Mouse (Mus musculus): ENCODE measurements around the gene Plekhd1. TPM values are rescaled to one million over a fixed set of nuclear protein-coding genes. Genes with fewer than 3 reads are reported as not detected.

Gene Plekhd1
- polyA plus RNA-seq, 1 experiment from 2014 or later = 11.6 TPM

GRCm38 (mm10) chr12:80673170-80673569, 19.2 kb upstream of the Plekhd1 start:
- Histone ChIP-seq H3K27ac (ENCODE audit: low read length) (no peak overlapping the region), H3K4me3 (ENCODE audit: low read depth, low read length) (no peak overlapping the region), H3K4me1 (ENCODE audit: insufficient read depth, low read depth, low read length) (no peaks in the 10 kb centered on the region), H3K27me3 (replicated peaks; ENCODE audit: insufficient read depth, low read length) (no peaks in the 10 kb centered on the region), H3K4me2 (replicated peaks; ENCODE audit: low read depth, low read length) (no peak overlapping the region), H3K9ac (replicated peaks; ENCODE audit: low read depth) (no peak overlapping the region), H3K36me3 (ENCODE audit: insufficient read depth, low read length) (peaks cover 9% of the 10 kb centered on the region; the same call in 1 of the 2 replicates), H3K9me3 (ENCODE audit: low read length) (no peaks in the 10 kb centered on the region)
- DNase-seq (ENCODE audit: low spot score) = peak; percentile 65
- ATAC-seq = peak; percentile 41; the same call in 1 of the 2 replicates
- no peak for TF ChIP-seq EP300 (IDR thresholded peaks at IDR 0.05)
- TF ChIP-seq CTCF (IDR thresholded peaks at IDR 0.05) = peak; percentile 91
- WGBS = 8% methylated on average over 3 of the region's 3 CpGs

GRCm38 (mm10) chr12:80681340-80681739, 11.1 kb upstream of the Plekhd1 start:
- H3K9me3 ChIP-seq (ENCODE audit: low read length) = no peaks in the 10 kb centered on the region
- WGBS = 74% methylated on average over 1 of the region's 1 CpGs
- H3K36me3 ChIP-seq (ENCODE audit: insufficient read depth, low read length) = peaks cover under 1% of the 10 kb centered on the region; the same call in 1 of the 2 replicates
- H3K27me3 ChIP-seq (replicated peaks; ENCODE audit: insufficient read depth, low read length) = no peaks in the 10 kb centered on the region
- no peak overlapping the region for H3K4me2 ChIP-seq (replicated peaks; ENCODE audit: low read depth, low read length)
- H3K27ac ChIP-seq (ENCODE audit: low read length) = no peak overlapping the region
- H3K4me3 ChIP-seq (ENCODE audit: low read depth, low read length) = no peak overlapping the region
- no peaks in the 10 kb centered on the region for H3K4me1 ChIP-seq (ENCODE audit: insufficient read depth, low read depth, low read length)
- TF ChIP-seq CTCF (IDR thresholded peaks at IDR 0.05) (peak; percentile 83), EP300 (IDR thresholded peaks at IDR 0.05) (no peak)
- no peak for ATAC-seq
- no peak overlapping the region for H3K9ac ChIP-seq (replicated peaks; ENCODE audit: low read depth)
- DNase-seq (ENCODE audit: low spot score) = peak; percentile 58

- H3K4me2 ChIP-seq (replicated peaks; ENCODE audit: low read depth, low read length) = no peak overlapping the region
- ATAC-seq (no peak), DNase-seq (ENCODE audit: low spot score) (no peak)
- TF ChIP-seq CTCF (IDR thresholded peaks at IDR 0.05) = no peak
- no peak for TF ChIP-seq EP300 (IDR thresholded peaks at IDR 0.05)
- no peaks in the 10 kb centered on the region; the same call in 1 of the 2 replicates for H3K36me3 ChIP-seq (ENCODE audit: insufficient read depth, low read length)
- H3K4me3 ChIP-seq (ENCODE audit: low read depth, low read length) = no peak overlapping the region
- no peak overlapping the region for H3K27ac ChIP-seq (ENCODE audit: low read length)
- WGBS = 66% methylated on average over 3 of the region's 3 CpGs
- H3K9ac ChIP-seq (replicated peaks; ENCODE audit: low read depth) = no peak overlapping the region
- H3K4me1 ChIP-seq (ENCODE audit: insufficient read depth, low read depth, low read length) = no peaks in the 10 kb centered on the region
- H3K9me3 ChIP-seq (ENCODE audit: low read length) = no peaks in the 10 kb centered on the region
- H3K27me3 ChIP-seq (replicated peaks; ENCODE audit: insufficient read depth, low read length) = no peaks in the 10 kb centered on the region
Measured at GRCm38 (mm10) chr12:80683554-80683953, 8.8 kb upstream of the Plekhd1 start.

- DNase-seq (ENCODE audit: low spot score) (no peak), ATAC-seq (no peak)
- Histone ChIP-seq H3K9ac (replicated peaks; ENCODE audit: low read depth) (no peak overlapping the region), H3K36me3 (ENCODE audit: insufficient read depth, low read length) (no peaks in the 10 kb centered on the region; the same call in 1 of the 2 replicates), H3K27ac (ENCODE audit: low read length) (no peak overlapping the region), H3K9me3 (ENCODE audit: low read length) (no peaks in the 10 kb centered on the region), H3K4me1 (ENCODE audit: insufficient read depth, low read depth, low read length) (no peaks in the 10 kb centered on the region), H3K27me3 (replicated peaks; ENCODE audit: insufficient read depth, low read length) (no peaks in the 10 kb centered on the region), H3K4me2 (replicated peaks; ENCODE audit: low read depth, low read length) (no peak overlapping the region), H3K4me3 (ENCODE audit: low read depth, low read length) (no peak overlapping the region)
- no peak for TF ChIP-seq CTCF (IDR thresholded peaks at IDR 0.05)
- no peak for TF ChIP-seq EP300 (IDR thresholded peaks at IDR 0.05)
- whole genome bisulfite sequencing = 88% methylated on average over 3 of the region's 3 CpGs
Measured at GRCm38 (mm10) chr12:80684316-80684715, 8.1 kb upstream of the Plekhd1 start.

- Histone ChIP-seq H3K36me3 (ENCODE audit: insufficient read depth, low read length) (no peaks in the 10 kb centered on the region), H3K27ac (ENCODE audit: low read length) (no peak overlapping the region), H3K9ac (replicated peaks; ENCODE audit: low read depth) (no peak overlapping the region), H3K27me3 (replicated peaks; ENCODE audit: insufficient read depth, low read length) (peaks cover 11% of the 10 kb centered on the region; the same call in 1 of the 2 replicates), H3K4me3 (ENCODE audit: low read depth, low read length) (no peak overlapping the region), H3K4me1 (ENCODE audit: insufficient read depth, low read depth, low read length) (peaks cover 7% of the 10 kb centered on the region; the same call in 1 of the 2 replicates), H3K4me2 (replicated peaks; ENCODE audit: low read depth, low read length) (0 out of 2 replicates have a peak overlapping the region, but pooled peaks have one; percentile 27), H3K9me3 (ENCODE audit: low read length) (no peaks in the 10 kb centered on the region)
- DNase-seq (ENCODE audit: low spot score) (peak; percentile 65), ATAC-seq (no peak)
- no peak for TF ChIP-seq EP300 (IDR thresholded peaks at IDR 0.05)
- TF ChIP-seq CTCF (IDR thresholded peaks at IDR 0.05) = no peak
- 17% methylated on average over 10 of the region's 10 CpGs for WGBS
Measured at GRCm38 (mm10) chr12:80687788-80688211, 4.6 kb upstream of the Plekhd1 start.

GRCm38 (mm10) chr12:80689696-80690095, 2.7 kb upstream of the Plekhd1 start:
- Histone ChIP-seq H3K4me2 (replicated peaks; ENCODE audit: low read depth, low read length) (no peak overlapping the region), H3K4me1 (ENCODE audit: insufficient read depth, low read depth, low read length) (peaks cover 14% of the 10 kb centered on the region; the same call in 1 of the 2 replicates), H3K27ac (ENCODE audit: low read length) (no peak overlapping the region), H3K9ac (replicated peaks; ENCODE audit: low read depth) (no peak overlapping the region), H3K9me3 (ENCODE audit: low read length) (no peaks in the 10 kb centered on the region), H3K36me3 (ENCODE audit: insufficient read depth, low read length) (no peaks in the 10 kb centered on the region), H3K27me3 (replicated peaks; ENCODE audit: insufficient read depth, low read length) (peaks cover 20% of the 10 kb centered on the region; the same call in 1 of the 2 replicates), H3K4me3 (ENCODE audit: low read depth, low read length) (no peak overlapping the region)
- no peak for ATAC-seq
- WGBS = 49% methylated on average over 5 of the region's 5 CpGs
- no peak for DNase-seq (ENCODE audit: low spot score)
- TF ChIP-seq CTCF (IDR thresholded peaks at IDR 0.05) (no peak), EP300 (IDR thresholded peaks at IDR 0.05) (no peak)
